Mouse (Mus musculus) kidney, embryonic 14.5 days (tissue): ENCODE results near the gene Tex19.1. TPM values are rescaled to one million over a fixed set of nuclear protein-coding genes. Genes with fewer than 3 reads are reported as not detected.
A peak's percentile ranks its signal among the peaks of the same experiment; 100 is the strongest.

Experiments
- ATAC-seq: fragments of 200-750 bp; cut with Nextera tagmentation; 2 replicates; pipeline ENCODE4 v1.8.0; 2017; ENCODE audit warnings: moderate number of reproducible peaks, mild to moderate bottlenecking, moderate TSS enrichment, moderate library complexity; ENCODE audit not compliant: low FRiP score, low TSS enrichment
- H3K27ac ChIP-seq: fragments of 300-500 bp; sonication (generic); 2 replicates; pipeline ENCODE4 v1.5.1; 2014; ENCODE audit warnings: low read depth, mild to moderate bottlenecking, low read length, moderate library complexity, mixed read lengths
- H3K27me3 ChIP-seq: fragments of 300-500 bp; sonication (generic); 2 replicates; pipeline ENCODE4 v1.6.1; 2014; ENCODE audit warnings: mild to moderate bottlenecking, low read length; ENCODE audit not compliant: control insufficient read depth, insufficient read depth
- H3K36me3 ChIP-seq: fragments of 300-500 bp; sonication (generic); 2 replicates; pipeline ENCODE4 v1.6.1; 2014; ENCODE audit warnings: low read length, mixed read lengths; ENCODE audit not compliant: control insufficient read depth, insufficient read depth
- H3K4me1 ChIP-seq: fragments of 300-500 bp; sonication (generic); 2 replicates; pipeline ENCODE4 v1.6.1; 2014; ENCODE audit warnings: low read length, mixed read lengths; ENCODE audit not compliant: control insufficient read depth, insufficient read depth
- H3K4me2 ChIP-seq: fragments of 300-500 bp; sonication (generic); replicated peaks from 2 replicates; pipeline ENCODE4 v1.6.1; 2014; ENCODE audit warnings: low read depth, mild to moderate bottlenecking, low read length
- H3K4me3 ChIP-seq: fragments of 300-500 bp; sonication (generic); 2 replicates; pipeline ENCODE4 v1.5.1; 2014; ENCODE audit warnings: mild to moderate bottlenecking, low read length
- H3K9ac ChIP-seq: fragments of 300-500 bp; sonication (generic); 2 replicates; pipeline ENCODE4 v1.6.1; 2014; ENCODE audit warnings: low read depth, mild to moderate bottlenecking, low read length, moderate library complexity
- H3K9me3 ChIP-seq: fragments of 300-500 bp; sonication (generic); 2 replicates; pipeline ENCODE4 v1.6.1; 2016; ENCODE audit warnings: low read length; ENCODE audit not compliant: control insufficient read depth
- WGBS: fragments of 180-500 bp; shearing (Covaris S2); extraction: QIAGEN DNeasy Blood & Tissue Kit; methylation state at CpG from one replicate; pipeline ENCODE4 v1.1.7; 2014; 5-methylcytosine and 5-hydroxymethylcytosine counted together
- polyA plus RNA-seq: library from polyadenylated mRNA; unstranded; fragments of >200 nt; fragmentation: Nextera tagmentation; extraction: Ambion mirVana; gene quantifications from 2 replicates; pipeline ENCODE4 v1.2.1, GENCODE M21; 2014

The Tex19.1 gene
- polyA plus RNA-seq, 1 experiment from 2014 or later, result not detected

DNA sequence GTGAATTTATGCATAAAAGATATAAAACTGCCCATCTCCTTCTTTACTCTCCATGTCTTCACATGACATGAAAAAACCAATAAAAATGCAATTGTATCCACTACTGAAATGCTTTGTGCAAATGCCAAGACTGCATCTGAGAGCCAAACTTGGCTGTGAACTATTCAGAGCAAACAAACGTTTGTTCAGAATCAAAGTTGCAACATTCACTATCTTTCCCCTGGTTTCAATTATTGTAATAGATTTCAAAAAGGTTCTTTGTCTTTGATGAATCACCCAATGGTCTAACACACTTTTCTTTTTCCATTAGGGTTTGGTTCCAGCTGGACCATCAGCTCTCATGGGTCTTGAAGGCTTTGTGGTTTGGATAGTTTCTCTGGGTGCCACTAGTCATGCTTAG, 16.3 kb upstream of the Tex19.1 start:
- Histone ChIP-seq H3K4me3 (no peak overlapping the region), H3K9me3 (no peaks in the 10 kb centered on the region), H3K36me3 (no peaks in the 10 kb centered on the region), H3K4me1 (no peaks in the 10 kb centered on the region), H3K27ac (no peak overlapping the region), H3K27me3 (no peaks in the 10 kb centered on the region), H3K4me2 (no peak overlapping the region), H3K9ac (no peak overlapping the region)
- ATAC-seq, result no peak
- WGBS, result 61% methylated on average over 1 of the region's 1 CpGs

DNA sequence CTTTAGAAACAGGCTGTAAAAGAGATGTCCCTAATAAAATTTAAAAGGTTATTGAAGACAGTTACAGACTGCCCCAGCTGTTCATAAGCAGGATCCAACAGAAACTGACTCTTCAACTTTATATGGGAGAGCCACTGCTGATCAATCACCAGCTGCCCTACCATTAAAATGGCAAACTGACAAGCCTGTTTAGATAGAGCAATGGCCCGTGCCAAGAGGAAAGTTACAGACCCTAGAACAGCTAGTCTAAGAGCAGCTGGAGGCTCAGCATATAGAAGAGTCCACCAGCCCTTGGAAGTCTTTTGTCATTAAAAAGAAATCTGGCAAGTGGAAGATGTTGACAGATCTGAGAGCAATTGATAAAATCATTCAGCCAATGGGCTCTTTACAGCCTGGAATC, 11.3 kb upstream of the Tex19.1 start:
- no peak overlapping the region for H3K27ac ChIP-seq
- no peak overlapping the region for H3K4me2 ChIP-seq
- no peaks in the 10 kb centered on the region for H3K4me1 ChIP-seq
- no peak overlapping the region for H3K4me3 ChIP-seq
- WGBS, result 24% methylated on average over 1 of the region's 1 CpGs
- no peaks in the 10 kb centered on the region for H3K9me3 ChIP-seq
- H3K36me3 ChIP-seq, result no peaks in the 10 kb centered on the region
- H3K9ac ChIP-seq, result no peak overlapping the region
- H3K27me3 ChIP-seq, result no peaks in the 10 kb centered on the region
- ATAC-seq, result 0 out of 2 replicates have a peak, but pooled peaks have one; percentile 35

- H3K9me3 ChIP-seq, result no peaks in the 10 kb centered on the region
- no peaks in the 10 kb centered on the region for H3K27me3 ChIP-seq
- H3K9ac ChIP-seq, result no peak overlapping the region
- no peak overlapping the region for H3K27ac ChIP-seq
- no peak overlapping the region for H3K4me3 ChIP-seq
- H3K36me3 ChIP-seq, result no peaks in the 10 kb centered on the region
- no peak for ATAC-seq
- WGBS, result 79% methylated on average over 5 of the region's 5 CpGs
- no peaks in the 10 kb centered on the region for H3K4me1 ChIP-seq
- no peak overlapping the region for H3K4me2 ChIP-seq
Measured at GRCm38 (mm10) chr11:121137682-121138081, 8.3 kb upstream of the Tex19.1 start.

DNA sequence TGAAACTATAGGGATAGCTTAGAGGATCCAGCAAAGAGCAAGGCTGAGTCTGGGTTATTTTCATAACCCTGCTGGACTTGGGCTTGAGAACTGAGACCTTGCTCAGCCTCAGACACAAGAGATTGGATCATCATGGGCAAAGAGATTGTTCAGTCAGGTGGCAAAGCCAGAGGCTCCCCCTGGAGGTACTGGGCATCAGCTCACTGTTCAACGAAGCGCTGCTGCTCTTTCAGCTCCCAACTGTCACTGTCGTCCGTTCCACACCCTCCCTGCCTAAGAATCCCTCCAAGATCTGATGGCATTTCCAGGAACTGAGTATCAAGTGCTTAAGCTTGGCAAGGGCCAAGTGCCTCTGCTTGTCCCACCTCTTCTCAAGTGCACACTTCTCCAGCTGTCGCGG, 7.2 kb upstream of the Tex19.1 start:
- H3K9me3 ChIP-seq, result no peaks in the 10 kb centered on the region
- no peak overlapping the region for H3K4me3 ChIP-seq
- 50% methylated on average over 6 of the region's 6 CpGs for WGBS
- H3K4me1 ChIP-seq, result no peaks in the 10 kb centered on the region
- no peaks in the 10 kb centered on the region for H3K27me3 ChIP-seq
- H3K27ac ChIP-seq, result no peak overlapping the region
- ATAC-seq, result no peak
- no peaks in the 10 kb centered on the region for H3K36me3 ChIP-seq
- H3K9ac ChIP-seq, result no peak overlapping the region
- no peak overlapping the region for H3K4me2 ChIP-seq

- WGBS, result 83% methylated on average over 9 of the region's 9 CpGs
- Histone ChIP-seq H3K36me3 (no peaks in the 10 kb centered on the region), H3K27me3 (no peaks in the 10 kb centered on the region), H3K4me1 (no peaks in the 10 kb centered on the region), H3K9me3 (no peaks in the 10 kb centered on the region), H3K27ac (no peak overlapping the region), H3K4me2 (no peak overlapping the region), H3K9ac (no peak overlapping the region), H3K4me3 (no peak overlapping the region)
- ATAC-seq, result no peak
Measured at GRCm38 (mm10) chr11:121143325-121144015, 2.5 kb upstream of the Tex19.1 start.

DNA sequence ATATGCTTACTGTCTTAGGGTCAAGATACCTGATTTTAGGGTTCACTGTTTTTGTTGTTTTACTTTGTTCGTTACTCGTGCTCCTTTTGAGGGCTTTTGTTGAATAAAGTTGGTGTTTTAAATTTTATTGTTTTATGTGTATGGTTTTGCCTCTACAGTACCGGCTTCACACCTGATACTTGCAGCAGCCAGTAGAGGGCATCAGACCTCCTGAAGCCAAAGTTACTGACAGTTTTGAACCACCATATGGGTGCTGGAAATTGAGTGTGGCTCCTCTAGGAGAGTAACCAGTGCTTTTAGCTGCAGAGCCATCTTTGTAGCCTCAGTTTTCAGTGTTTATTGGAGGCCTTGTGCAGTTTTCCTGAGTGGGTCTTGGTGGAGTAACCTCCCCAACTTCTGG, 2.2 kb downstream of the Tex19.1 start:
- Histone ChIP-seq H3K9me3 (no peaks in the 10 kb centered on the region), H3K9ac (no peak overlapping the region), H3K27me3 (no peaks in the 10 kb centered on the region; the same call in 1 of the 2 replicates), H3K36me3 (no peaks in the 10 kb centered on the region), H3K27ac (no peak overlapping the region), H3K4me2 (no peak overlapping the region), H3K4me1 (no peaks in the 10 kb centered on the region), H3K4me3 (no peak overlapping the region)
- 75% methylated on average over 3 of the region's 3 CpGs for WGBS
- ATAC-seq, result no peak

GRCm38 (mm10) chr11:121154203-121154602, 8.3 kb downstream of the Tex19.1 start:
- 49% methylated on average over 4 of the region's 4 CpGs for WGBS
- no peak for ATAC-seq
- H3K27ac ChIP-seq, result no peak overlapping the region
- peaks cover 6% of the 10 kb centered on the region; the same call in 1 of the 2 replicates for H3K4me1 ChIP-seq
- H3K9ac ChIP-seq, result no peak overlapping the region
- H3K9me3 ChIP-seq, result no peaks in the 10 kb centered on the region
- H3K27me3 ChIP-seq, result peaks cover 34% of the 10 kb centered on the region
- H3K4me2 ChIP-seq, result no peak overlapping the region
- H3K36me3 ChIP-seq, result no peaks in the 10 kb centered on the region
- H3K4me3 ChIP-seq, result no peak overlapping the region

- H3K27me3 ChIP-seq, result peaks cover 34% of the 10 kb centered on the region
- H3K9me3 ChIP-seq, result no peaks in the 10 kb centered on the region
- WGBS, result 1% methylated on average over 45 of the region's 45 CpGs
- no peak overlapping the region for H3K27ac ChIP-seq
- no peak; the same call in 1 of the 2 replicates for ATAC-seq
- H3K4me1 ChIP-seq, result peaks cover 9% of the 10 kb centered on the region; the same call in 1 of the 2 replicates
- H3K4me2 ChIP-seq, result peak overlapping the region; percentile 74
- H3K4me3 ChIP-seq, result peak overlapping the region; percentile 40
- no peaks in the 10 kb centered on the region for H3K36me3 ChIP-seq
- H3K9ac ChIP-seq, result peak overlapping the region; percentile 24; the same call in 1 of the 2 replicates
Measured at GRCm38 (mm10) chr11:121156411-121156891, 10.5 kb downstream of the Tex19.1 start.

- WGBS, result 92% methylated on average over 5 of the region's 5 CpGs
- no peaks in the 10 kb centered on the region for H3K36me3 ChIP-seq
- no peak within 1 kb of the TSS for H3K4me2 ChIP-seq
- ATAC-seq, result no peak
- no peak within 1 kb of the TSS for H3K4me3 ChIP-seq
- no peak within 1 kb of the TSS for H3K9ac ChIP-seq
- no peak within 1 kb of the TSS for H3K27ac ChIP-seq
- H3K9me3 ChIP-seq, result no peaks in the 10 kb centered on the region
- peaks cover 11% of the 10 kb centered on the region; the same call in 1 of the 2 replicates for H3K4me1 ChIP-seq
- peaks cover 28% of the 10 kb centered on the region for H3K27me3 ChIP-seq
Measured at GRCm38 (mm10) chr11:121159971-121160370, 14.0 kb downstream of the Tex19.1 start, which contains the start of gene Uts2r. Gene Uts2r (plus strand): TSS chr11:121160271.
